Mouse (Mus musculus): ENCODE results near the gene Slc8b1. TPM values are rescaled to one million over a fixed set of nuclear protein-coding genes. Genes with fewer than 3 reads are reported as not detected.

Gene Slc8b1
- 8.3 to 14.3 TPM (median 12.4 TPM) in 4 replicates for total RNA-seq (2023; ENCODE audit: inconsistent age)

DNA sequence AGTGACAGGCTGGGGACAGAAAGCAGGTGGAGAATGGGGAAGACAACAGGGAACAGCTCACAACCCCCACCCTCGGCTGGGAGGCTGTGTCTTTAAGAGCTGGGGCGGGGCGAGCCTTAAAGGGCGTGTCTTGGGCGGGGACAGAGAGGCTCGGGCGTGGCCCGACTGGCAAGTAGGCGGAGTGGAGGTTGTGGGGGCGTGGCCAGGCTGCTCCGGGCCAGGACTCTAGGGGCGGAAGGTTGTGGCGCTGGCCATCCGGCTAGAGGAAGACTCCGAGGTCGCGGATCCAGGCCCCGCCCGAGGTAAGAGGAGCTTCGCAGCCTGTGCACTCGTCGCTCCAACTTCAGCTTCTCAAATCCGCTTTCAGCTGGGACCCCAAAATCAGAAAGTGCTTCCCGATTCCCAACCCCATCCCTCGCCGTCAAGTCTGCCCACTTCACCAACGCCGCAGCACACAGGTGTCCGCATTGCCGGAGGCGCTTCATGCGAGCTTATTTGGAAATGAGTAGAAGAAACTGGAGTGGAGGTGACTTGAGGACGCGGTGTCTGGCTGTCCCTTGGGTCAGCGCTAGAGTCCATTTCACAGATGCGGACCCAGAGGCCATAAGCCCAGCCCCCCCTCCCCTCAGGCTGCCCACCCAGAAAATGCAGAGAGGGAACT, at the start of gene Slc8b1:
Slc8b1 (plus strand) TSS at position 187 of the 661 bp plus-strand sequence.

DNA sequence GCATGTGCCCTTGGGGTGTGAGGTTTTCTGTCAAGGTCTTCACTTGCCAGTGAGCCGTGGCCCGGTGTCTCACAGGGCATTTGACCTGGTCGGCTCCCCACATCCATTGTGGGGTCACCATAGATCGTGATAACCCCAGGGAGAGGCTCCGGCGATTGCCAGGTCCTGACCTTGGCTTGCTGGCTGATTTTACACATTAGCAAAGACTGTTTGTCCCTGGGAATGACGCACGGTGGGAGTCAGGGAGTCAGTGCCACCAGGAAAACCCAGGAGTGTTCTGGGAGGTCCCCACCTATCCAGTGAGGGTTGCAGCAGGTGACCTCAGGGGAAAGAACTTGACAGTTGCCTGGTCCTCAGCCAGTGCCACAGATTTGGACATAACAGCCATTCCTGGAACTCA, 38.2 kb upstream of the Slc8b1 start, which contains the start of gene Sdsl:
Sdsl (minus strand) TSS at position 41 of the 400 bp plus-strand sequence.

DNA sequence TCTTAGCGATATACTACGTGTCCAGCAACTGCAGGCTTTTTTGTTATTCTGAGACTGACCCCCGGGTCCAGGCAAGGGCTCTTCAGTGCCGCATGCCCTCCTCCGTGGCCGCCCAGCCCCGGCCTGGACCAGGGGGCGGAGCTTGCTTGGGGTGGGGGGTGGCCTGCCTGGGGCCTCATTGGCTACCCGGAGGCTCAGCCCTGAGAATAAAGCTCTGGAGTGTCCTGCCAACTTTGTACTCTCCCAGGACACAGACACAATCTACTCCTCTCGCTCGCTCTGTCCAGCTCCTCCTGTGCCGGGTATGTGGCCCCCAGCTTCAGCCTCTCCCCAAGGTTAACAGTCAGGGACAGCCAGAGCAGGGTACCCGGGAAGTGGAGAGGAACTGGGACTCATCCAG, 34.7 kb upstream of the Slc8b1 start, which contains the start of gene Sds:
Sds (plus strand) TSS at position 231 of the 400 bp plus-strand sequence.

DNA sequence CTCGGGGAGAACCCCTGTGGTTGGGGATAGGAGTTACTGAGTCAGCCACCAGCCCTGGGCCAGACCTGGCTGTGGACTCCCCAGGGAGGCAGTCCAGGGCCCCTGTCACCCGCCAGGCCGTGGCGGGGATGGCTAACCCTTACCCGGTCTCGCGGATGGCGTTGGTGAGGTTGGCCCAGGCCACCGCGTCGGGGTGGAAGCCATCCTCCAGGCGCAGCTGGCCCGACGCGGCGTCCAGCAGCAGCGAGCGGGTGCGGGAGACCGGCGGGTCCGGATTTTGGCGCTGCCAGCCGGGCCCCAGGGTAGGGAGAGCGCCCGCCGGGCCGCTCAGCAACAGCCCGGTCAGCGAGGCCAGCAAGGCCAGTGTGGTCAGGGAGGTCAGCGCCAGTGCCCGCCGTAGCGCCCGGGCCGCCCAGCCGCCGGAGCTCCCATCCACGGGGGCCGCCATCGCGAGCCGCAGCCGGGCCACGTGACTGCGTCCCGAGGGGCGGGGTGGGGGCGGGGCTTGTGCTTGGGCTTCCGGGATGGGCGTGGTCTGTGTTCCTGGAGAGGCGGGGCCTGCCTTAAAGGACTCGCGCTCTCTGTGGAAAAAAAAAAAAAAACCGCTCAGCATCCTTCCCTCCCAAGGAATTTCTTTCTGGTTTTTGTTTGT, 7.7 kb upstream of the Slc8b1 start, which contains the start of gene Plbd2:
Plbd2 (minus strand) TSS at position 482 of the 652 bp plus-strand sequence.

Other genes with a start within 250 kb of the Slc8b1 start
- not detected in 4 replicates for gene Lhx5, start 79.5 kb upstream of the Slc8b1 start, total RNA-seq (2023; ENCODE audit: inconsistent age)
- gene Sdsl, start 38.4 kb upstream of the Slc8b1 start, total RNA-seq (2023; ENCODE audit: inconsistent age) = not detected in 4 replicates
- gene Sds, start 34.6 kb upstream of the Slc8b1 start, total RNA-seq (2023; ENCODE audit: inconsistent age) = not detected in 4 replicates
- gene Plbd2, start 7.5 kb upstream of the Slc8b1 start, total RNA-seq (2023; ENCODE audit: inconsistent age) = 32.0 to 33.9 TPM (median 33.2 TPM) in 4 replicates
- 40.8 to 46.2 TPM (median 43.3 TPM) in 4 replicates for gene Tpcn1, start 77.5 kb downstream of the Slc8b1 start, total RNA-seq (2023; ENCODE audit: inconsistent age)
- gene Iqcd, start 77.8 kb downstream of the Slc8b1 start, total RNA-seq (2023; ENCODE audit: inconsistent age) = 0.54 TPM in 1 of 4 replicates, not detected in the others
- 3.3 to 4.4 TPM (median 4.0 TPM) in 4 replicates for gene Rita1, start 101.4 kb downstream of the Slc8b1 start, total RNA-seq (2023; ENCODE audit: inconsistent age)
- gene Ddx54, start 101.6 kb downstream of the Slc8b1 start, total RNA-seq (2023; ENCODE audit: inconsistent age) = 169 to 181 TPM (median 174 TPM) in 4 replicates
- not detected in 4 replicates for gene Cfap73, start 123.1 kb downstream of the Slc8b1 start, total RNA-seq (2023; ENCODE audit: inconsistent age)
- gene Rasal1, start 137.6 kb downstream of the Slc8b1 start, total RNA-seq (2023; ENCODE audit: inconsistent age) = 39.5 to 56.3 TPM (median 51.7 TPM) in 4 replicates
- gene Dtx1, start 200.8 kb downstream of the Slc8b1 start, total RNA-seq (2023; ENCODE audit: inconsistent age) = 226 to 261 TPM (median 233 TPM) in 4 replicates
- 4.4 to 13.2 TPM (median 6.7 TPM) in 4 replicates for gene Oas2, start 238.7 kb downstream of the Slc8b1 start, total RNA-seq (2023; ENCODE audit: inconsistent age)